Mouse (Mus musculus): Measurements from ENCODE around the gene Rad51c.
A peak's percentile ranks its signal among the peaks of the same experiment; 100 is the strongest.
"Not testable (repeated sequence)": the region's sequence is repeated elsewhere in the genome, so short reads cannot be mapped to it uniquely, and the experiment has no call there.

DNA sequence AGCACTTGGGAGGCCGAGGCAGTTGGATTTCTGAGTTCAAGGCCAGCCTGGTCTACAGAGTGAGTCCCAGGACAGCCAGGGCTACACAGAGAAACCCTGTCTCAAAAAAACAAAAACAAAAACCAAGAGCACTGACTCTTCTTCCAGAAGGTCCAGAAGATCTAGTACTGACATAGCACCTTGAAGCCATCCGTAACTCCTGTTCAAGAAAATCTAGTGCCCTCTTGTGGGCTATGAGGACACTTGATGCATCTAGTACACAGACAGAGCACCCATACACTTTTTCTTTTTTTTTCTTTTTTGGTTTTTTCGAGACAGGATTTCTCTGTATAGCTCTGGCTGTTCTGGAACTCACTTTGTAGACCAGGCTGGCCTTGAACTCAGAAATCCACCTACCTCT is 8.7 kb upstream of the Rad51c start:
- TF ChIP-seq CTCF (IDR thresholded peaks at IDR 0.05), result peak; percentile 46
- not testable (repeated sequence) for TF ChIP-seq POLR2A (IDR thresholded peaks at IDR 0.05; ENCODE audit: insufficient read depth, low read depth, low read length)
